Mouse (Mus musculus) gastrocnemius, adult 2 months (tissue): ENCODE measurements around the gene Apln. TPM values are rescaled to one million over a fixed set of nuclear protein-coding genes. Genes with fewer than 3 reads are reported as not detected.

Source experiments
- DNase-seq: peaks from one replicate; pipeline ENCODE4 v3.0.0; 2022
- H3K27ac ChIP-seq: fragments of 200-600 bp; 2 replicates; pipeline ENCODE4 v1.8.1; 2022; ENCODE audit warnings: mild to moderate bottlenecking
- H3K4me3 ChIP-seq: fragments of 200-600 bp; 2 replicates; pipeline ENCODE4 v1.8.1; 2022; ENCODE audit warnings: mild to moderate bottlenecking, moderate library complexity
- CTCF ChIP-seq: fragments of 200-600 bp; IDR thresholded peaks from 2 replicates; pipeline ENCODE4 v1.8.1; 2022; ENCODE audit warnings: antibody characterized with exemption, mild to moderate bottlenecking, moderate library complexity
- intact Hi-C: fragments of 180-260 bp; cut with DNase I; formaldehyde crosslinking; loops from one replicate; pipeline ENCODE4 v1.15.1; 2025
- long read RNA-seq, 2 experiments: library from polyadenylated mRNA; stranded (forward); transcript quantifications; one replicate each; pipeline ENCODE4 v2.0.0; 2021
- total RNA-seq, 2 experiments: library from RNA; stranded (reverse); gene quantifications; 2 replicates each; pipeline ENCODE4 v1.2.3; 2021

Apln gene
- 1 to 10 TPM in 1 of 2 experiments, under 1 TPM in 1; 0.61 to 1.3 TPM for total RNA-seq
- long read RNA-seq, experiment 1, result 0 reads
- long read RNA-seq, experiment 2, result 0 reads

GRCm38 (mm10) chrX:48034144-48035113 is at the start of gene Apln:
Apln (minus strand) TSS chrX:48034853.
- intact Hi-C loops, result no loop called here
- TF ChIP-seq CTCF, result no peak
- Histone ChIP-seq H3K27ac (peak within 1 kb of the TSS; percentile 25; the same call in 1 of the 2 replicates), H3K4me3 (peak within 1 kb of the TSS; percentile 73)
- DNase-seq, result peak; percentile 72

GRCm38 (mm10) chrX:48082364-48082763 is 47.7 kb upstream of the Apln start:
- intact Hi-C loops, result no loop called here
- H3K27ac ChIP-seq, result no peak overlapping the region
- H3K4me3 ChIP-seq, result no peak overlapping the region
- no peak for DNase-seq
- no peak for TF ChIP-seq CTCF

GRCm38 (mm10) chrX:48076806-48077425 is 42.3 kb upstream of the Apln start:
- no peak overlapping the region for H3K27ac ChIP-seq
- TF ChIP-seq CTCF, result no peak
- intact Hi-C loops, result no loop called here
- no peak overlapping the region for H3K4me3 ChIP-seq
- DNase-seq, result peak; percentile 21

- TF ChIP-seq CTCF, result no peak
- Histone ChIP-seq H3K4me3 (no peak overlapping the region), H3K27ac (no peak overlapping the region)
- intact Hi-C loops, result no loop called here
- DNase-seq, result no peak
Measured at GRCm38 (mm10) chrX:48074691-48075090, 40.0 kb upstream of the Apln start.

- H3K27ac ChIP-seq, result no peak overlapping the region
- no peak overlapping the region for H3K4me3 ChIP-seq
- TF ChIP-seq CTCF, result no peak
- intact Hi-C loops, result no loop called here
- no peak for DNase-seq
Measured at GRCm38 (mm10) chrX:48072401-48072800, 37.7 kb upstream of the Apln start.

GRCm38 (mm10) chrX:48071961-48072360 is 37.3 kb upstream of the Apln start:
- Histone ChIP-seq H3K27ac (no peak overlapping the region), H3K4me3 (no peak overlapping the region)
- no peak for DNase-seq
- TF ChIP-seq CTCF, result no peak
- intact Hi-C loops, result no loop called here

- DNase-seq, result no peak
- Histone ChIP-seq H3K4me3 (no peak overlapping the region), H3K27ac (no peak overlapping the region)
- intact Hi-C loops, result no loop called here
- no peak for TF ChIP-seq CTCF
Measured at GRCm38 (mm10) chrX:48066891-48067290, 32.2 kb upstream of the Apln start.

GRCm38 (mm10) chrX:48064166-48064853 is 29.7 kb upstream of the Apln start:
- intact Hi-C loops, result no loop called here
- DNase-seq, result no peak
- no peak overlapping the region for H3K4me3 ChIP-seq
- no peak for TF ChIP-seq CTCF
- H3K27ac ChIP-seq, result no peak overlapping the region

GRCm38 (mm10) chrX:48062481-48062880 is 27.8 kb upstream of the Apln start:
- Histone ChIP-seq H3K4me3 (no peak overlapping the region), H3K27ac (no peak overlapping the region)
- no peak for TF ChIP-seq CTCF
- DNase-seq, result no peak
- intact Hi-C loops, result no loop called here

- peak overlapping the region; percentile 70 for H3K4me3 ChIP-seq
- peak; percentile 58 for DNase-seq
- intact Hi-C loops, result no loop called here
- H3K27ac ChIP-seq, result peak overlapping the region; percentile 68
- no peak for TF ChIP-seq CTCF
Measured at GRCm38 (mm10) chrX:48054186-48055015, 19.7 kb upstream of the Apln start.

- Histone ChIP-seq H3K27ac (peak overlapping the region; percentile 68), H3K4me3 (peak overlapping the region; percentile 70)
- DNase-seq, result no peak
- no peak for TF ChIP-seq CTCF
- intact Hi-C loops, result no loop called here
Measured at GRCm38 (mm10) chrX:48053743-48054142, 19.1 kb upstream of the Apln start.

GRCm38 (mm10) chrX:48046315-48046714 is 11.7 kb upstream of the Apln start:
- DNase-seq, result no peak
- TF ChIP-seq CTCF, result no peak
- intact Hi-C loops, result no loop called here
- Histone ChIP-seq H3K27ac (no peak overlapping the region), H3K4me3 (no peak overlapping the region)
